In genomic region chr5:98939116-98939515, GRCm38 (mm10) we compare ENCODE assay signal across 19 mouse cellular contexts.
DNase-seq lines count a peak whose midpoint lies in the region; ATAC-seq lines count a peak whose summit lies in the region.
"Had no signal": no experiment of that assay in that cellular context is flagged by ENCODE, and none has a peak within 500 bp of the region (broad histone marks: within the 10 kb centered on the region; RNA-seq: fewer than 3 reads in every experiment).

No protein-coding gene starts in this region.

- no peaks in the 10 kb centered on the region for H3K9me3 ChIP-seq in neural tube, embryonic 11.5 days (ENCODE audit: control insufficient read depth, low read length)
- H3K9me3 ChIP-seq in hindbrain, embryonic 14.5 days (ENCODE audit: control insufficient read depth, low read length): no peaks in the 10 kb centered on the region
- no peaks in the 10 kb centered on the region for H3K9me3 ChIP-seq in neural tube, embryonic 13.5 days
- H3K9me3 ChIP-seq: liver, embryonic 12.5 days had no signal

- H3K36me3 ChIP-seq in neural tube, embryonic 11.5 days (ENCODE audit: control insufficient read depth, insufficient read depth, low read length): no peaks in the 10 kb centered on the region
- no peaks in the 10 kb centered on the region for H3K36me3 ChIP-seq in hindbrain, embryonic 14.5 days (replicated peaks; ENCODE audit: control insufficient read depth, insufficient read depth)
- H3K36me3 ChIP-seq in neural tube, embryonic 13.5 days: no peaks in the 10 kb centered on the region
- H3K36me3 ChIP-seq: liver, embryonic 12.5 days had no signal

- peak; percentile 1 for DNase-seq in cerebellum, adult 9-11 months
- DNase-seq in cerebellum, adult 11-12 months: no peak
- DNase-seq in neural tube, embryonic 11.5 days (ENCODE audit: low spot score): no peak
- no peak for DNase-seq in neural tube, embryonic 10.5 days (ENCODE audit: extremely low spot score, low spot score)
- no peak for DNase-seq in hindbrain, embryonic 14.5 days (ENCODE audit: low spot score)
- DNase-seq in urinary bladder, postnatal 10 days (ENCODE audit: low spot score): no peak
- DNase-seq in left cerebral cortex, adult 8-10 months (ENCODE audit: low spot score in 2 of 2): no peak
- DNase-seq: adrenal gland, postnatal 25 days; gastrocnemius, postnatal 25 days; heart, postnatal 36 days; layer of hippocampus, adult 9-11 months; thymus, postnatal 36 days had no signal

- 76% methylated on average over 9 of the region's 9 CpGs for WGBS in neural tube, embryonic 11.5 days
- 63% methylated on average over 9 of the region's 9 CpGs for WGBS in hindbrain, embryonic 14.5 days
- WGBS in neural tube, embryonic 13.5 days: 59% methylated on average over 9 of the region's 9 CpGs

- no peaks in the 10 kb centered on the region for H3K4me1 ChIP-seq in neural tube, embryonic 11.5 days (ENCODE audit: control insufficient read depth, insufficient read depth, low read length)
- H3K4me1 ChIP-seq in hindbrain, embryonic 14.5 days (replicated peaks; ENCODE audit: control insufficient read depth, insufficient read depth, low read length): no peaks in the 10 kb centered on the region
- peaks cover 21% of the 10 kb centered on the region; the same call in 1 of the 2 replicates for H3K4me1 ChIP-seq in neural tube, embryonic 13.5 days (replicated peaks)
- H3K4me1 ChIP-seq: liver, embryonic 12.5 days had no signal

- no peak overlapping the region for H3K27ac ChIP-seq in neural tube, embryonic 11.5 days (ENCODE audit: low read depth, low read length)
- no peak overlapping the region for H3K27ac ChIP-seq in hindbrain, embryonic 14.5 days
- H3K27ac ChIP-seq in neural tube, embryonic 13.5 days (replicated peaks): no peak overlapping the region
- H3K27ac ChIP-seq: kidney, postnatal 0 days; liver, embryonic 12.5 days; stomach, postnatal 0 days had no signal

- no peaks in the 10 kb centered on the region for H3K27me3 ChIP-seq in neural tube, embryonic 11.5 days (ENCODE audit: control insufficient read depth, insufficient read depth, low read length)
- H3K27me3 ChIP-seq in hindbrain, embryonic 14.5 days (ENCODE audit: control insufficient read depth, insufficient read depth, low read length): no peaks in the 10 kb centered on the region
- H3K27me3 ChIP-seq in neural tube, embryonic 13.5 days: no peaks in the 10 kb centered on the region
- H3K27me3 ChIP-seq: CH12.LX; liver, embryonic 12.5 days had no signal

- H3K9ac ChIP-seq in neural tube, embryonic 11.5 days (ENCODE audit: low read length): no peak overlapping the region
- H3K9ac ChIP-seq in hindbrain, embryonic 14.5 days: no peak overlapping the region
- H3K9ac ChIP-seq in neural tube, embryonic 13.5 days: no peak overlapping the region
- H3K9ac ChIP-seq: liver, embryonic 12.5 days had no signal

- peak; percentile 31; the same call in 1 of the 2 replicates for ATAC-seq in neural tube, embryonic 11.5 days (ENCODE audit: insufficient read depth, low FRiP score, low TSS enrichment)
- ATAC-seq in hindbrain, embryonic 14.5 days (ENCODE audit: low FRiP score): 0 out of 2 replicates have a peak, but pooled peaks have one; percentile 53
- ATAC-seq in neural tube, embryonic 13.5 days (ENCODE audit: low read depth): 0 out of 2 replicates have a peak, but pooled peaks have one; percentile 42
- ATAC-seq: intestine, postnatal 0 days; liver, embryonic 12.5 days had no signal

- no peak overlapping the region for H3K4me3 ChIP-seq in neural tube, embryonic 11.5 days (ENCODE audit: low read depth, low read length)
- H3K4me3 ChIP-seq in hindbrain, embryonic 14.5 days (replicated peaks; ENCODE audit: low read length): no peak overlapping the region
- no peak overlapping the region for H3K4me3 ChIP-seq in neural tube, embryonic 13.5 days
- H3K4me3 ChIP-seq: liver, embryonic 12.5 days had no signal

- no peak overlapping the region for H3K4me2 ChIP-seq in neural tube, embryonic 11.5 days (ENCODE audit: low read depth)
- no peak overlapping the region for H3K4me2 ChIP-seq in hindbrain, embryonic 14.5 days (replicated peaks)
- H3K4me2 ChIP-seq in neural tube, embryonic 13.5 days: no peak overlapping the region
- H3K4me2 ChIP-seq: heart, embryonic 11.5 days; liver, embryonic 12.5 days had no signal
